Mouse (Mus musculus): ENCODE data around the gene Ccnc.

The Ccnc gene

DNA sequence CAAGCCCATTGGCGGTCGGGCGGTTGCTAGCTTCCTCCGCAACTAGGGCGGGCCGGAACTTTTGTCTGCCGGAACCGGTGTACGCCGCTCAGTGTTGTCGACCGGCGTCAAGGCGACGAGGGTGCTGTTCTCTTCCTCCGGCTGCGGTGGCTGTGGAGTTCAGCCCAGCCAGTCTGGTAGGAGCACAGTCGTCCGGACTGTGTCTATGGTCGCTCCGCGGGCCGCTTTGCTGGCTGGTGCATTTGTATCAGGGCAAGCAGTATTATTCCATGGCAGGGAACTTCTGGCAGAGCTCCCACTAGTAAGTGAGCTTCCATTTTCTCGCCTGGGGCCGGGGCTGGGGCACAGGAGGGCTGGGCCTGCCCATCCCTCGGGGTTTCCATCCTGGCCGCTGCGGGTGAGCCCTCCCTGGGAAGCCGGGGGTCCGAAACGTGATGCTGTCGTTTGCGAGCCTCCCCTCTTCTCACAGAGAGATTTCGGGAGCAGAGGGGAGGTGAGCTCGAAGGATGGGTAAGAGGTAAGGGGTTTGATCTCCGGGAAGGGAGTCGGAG lies at the start of gene Ccnc:
Gene Ccnc, plus strand, starts transcription at position 87 of the 551 bp plus-strand sequence.
- peak; percentile 85 for DNase-seq (ENCODE audit: low spot score)

GRCm38 (mm10) chr4:21678101-21678974 lies 49.2 kb upstream of the Ccnc start:
- DNase-seq (ENCODE audit: low spot score), result no peak

DNA sequence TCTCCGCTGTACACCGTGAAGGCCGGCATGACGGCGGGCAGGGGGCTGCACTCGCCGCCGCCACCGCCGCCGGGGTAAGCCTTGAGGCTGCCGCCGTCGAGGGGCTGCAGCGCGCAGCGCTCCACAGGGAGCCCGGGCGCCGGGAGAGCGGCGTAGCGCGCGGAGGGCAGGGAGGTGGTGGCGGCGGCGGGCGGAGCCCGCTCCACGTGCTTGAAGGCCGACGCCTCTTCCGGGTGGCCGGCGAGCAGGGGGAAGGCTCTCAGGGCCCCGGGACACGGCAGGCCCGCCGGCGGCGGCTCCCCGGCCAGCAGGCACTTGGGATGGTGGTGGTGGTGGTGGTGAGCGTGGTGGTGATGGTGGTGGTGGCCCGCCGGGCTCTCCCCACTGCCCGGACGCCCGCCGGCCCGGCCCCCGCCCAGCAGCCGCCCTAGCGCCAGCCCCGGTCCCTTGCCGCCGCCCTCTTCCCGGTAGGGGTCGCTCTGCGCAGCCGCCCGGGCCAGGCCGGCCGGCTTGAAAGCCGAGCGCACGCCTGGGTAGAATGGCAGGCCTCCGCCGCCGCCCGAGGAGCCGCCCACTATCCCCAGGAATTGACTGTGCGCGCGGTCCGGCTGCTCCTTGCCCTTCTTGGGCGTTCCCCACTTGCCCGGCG lies 48.4 kb upstream of the Ccnc start:
- DNase-seq (ENCODE audit: low spot score), result no peak

GRCm38 (mm10) chr4:21679624-21680480 lies 47.6 kb upstream of the Ccnc start:
- no peak for DNase-seq (ENCODE audit: low spot score)

GRCm38 (mm10) chr4:21680971-21681370 lies 46.5 kb upstream of the Ccnc start:
- DNase-seq (ENCODE audit: low spot score), result no peak

DNA sequence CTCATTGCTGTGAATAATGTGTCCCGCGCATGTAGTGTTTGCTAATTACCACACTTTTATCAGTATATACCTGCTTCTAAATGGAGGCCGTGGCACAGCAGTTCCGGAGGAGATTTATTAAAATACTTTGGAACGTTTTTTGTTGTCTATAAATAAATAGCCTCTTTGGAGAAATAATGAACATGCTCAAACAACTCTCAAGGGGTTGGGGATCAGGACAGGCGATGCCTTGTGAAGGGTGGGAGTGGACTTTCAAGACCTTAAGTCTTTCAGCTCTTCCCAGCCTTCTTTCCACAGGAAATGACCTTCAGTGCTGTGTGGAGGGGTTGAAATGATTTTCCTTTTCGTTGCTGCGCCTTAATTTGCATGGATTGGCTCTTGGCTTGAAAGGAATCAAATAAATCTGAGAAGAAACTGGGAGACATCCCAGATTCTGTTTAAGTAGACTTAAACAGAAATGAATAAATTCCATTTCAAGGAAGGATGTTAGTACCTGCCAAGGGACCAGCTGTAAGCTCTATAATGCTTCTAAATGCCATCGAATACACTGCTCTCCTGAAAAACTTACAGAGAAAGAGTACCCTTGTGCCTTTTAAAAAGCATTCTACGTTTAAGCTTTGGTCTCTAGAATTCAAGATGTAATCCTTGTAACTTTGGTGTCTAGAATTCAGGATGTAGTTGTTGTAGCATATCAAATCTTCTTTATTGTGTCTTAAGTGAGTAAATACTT lies 44.9 kb upstream of the Ccnc start:
- no peak for DNase-seq (ENCODE audit: low spot score)

DNA sequence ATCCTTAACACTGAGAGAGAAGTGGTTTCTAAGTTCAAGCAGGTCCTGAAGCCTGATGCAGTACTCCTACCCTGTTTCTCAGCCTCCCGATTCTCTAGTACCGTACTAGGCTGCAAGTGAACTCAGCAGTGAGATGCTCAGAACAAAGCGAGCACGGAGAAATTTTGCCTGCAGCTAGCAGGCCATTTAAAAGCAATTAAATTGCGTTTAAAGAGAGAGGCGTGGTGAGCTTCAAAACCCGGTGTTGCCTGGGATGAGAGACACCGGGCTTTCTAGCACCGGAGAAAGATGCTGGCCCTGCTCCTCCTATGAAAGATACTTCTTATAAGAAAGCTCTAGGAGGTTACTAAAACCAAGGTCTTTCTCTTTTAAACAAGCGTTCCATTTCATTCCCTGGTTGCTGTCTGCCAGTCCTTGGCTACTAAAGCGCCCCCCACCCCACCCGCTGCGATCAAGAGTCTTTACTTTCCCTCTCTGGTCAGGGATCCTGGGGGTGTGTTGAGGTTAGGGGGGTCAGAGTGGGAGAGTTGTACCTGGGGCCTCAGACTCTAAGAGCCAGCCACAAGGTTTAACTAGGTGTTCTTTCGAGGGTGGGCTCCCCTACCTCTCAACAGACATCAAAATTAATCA lies 43.0 kb upstream of the Ccnc start:
- no peak for DNase-seq (ENCODE audit: low spot score)

DNA sequence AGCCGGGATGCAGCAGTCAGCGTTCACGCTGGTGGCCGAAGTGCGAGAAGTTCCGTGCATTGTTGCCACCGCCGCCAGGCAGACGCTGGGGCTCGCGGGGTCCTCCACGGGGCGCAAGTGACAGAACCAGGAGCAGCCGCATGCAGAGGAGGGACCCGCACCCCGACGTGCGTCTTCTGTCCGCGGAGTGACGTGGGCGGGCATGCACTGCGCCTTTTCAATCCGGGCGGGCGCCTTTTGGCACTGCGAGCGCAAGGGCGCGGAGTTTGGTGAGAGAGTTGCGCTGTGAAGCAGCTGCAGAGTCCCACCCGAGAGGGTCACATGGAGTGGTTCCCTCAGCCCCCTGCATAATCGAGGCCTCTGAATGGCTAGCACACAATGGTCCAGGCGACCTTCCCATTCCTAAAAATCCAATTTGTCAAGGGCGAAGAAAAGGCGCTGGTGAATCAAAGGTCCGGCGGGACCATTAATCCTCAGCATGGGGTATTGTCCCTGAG lies 41.9 kb upstream of the Ccnc start, which contains the start of gene Prdm13:
Gene Prdm13, minus strand, starts transcription at position 369 of the 497 bp plus-strand sequence.
- no peak for DNase-seq (ENCODE audit: low spot score)

DNA sequence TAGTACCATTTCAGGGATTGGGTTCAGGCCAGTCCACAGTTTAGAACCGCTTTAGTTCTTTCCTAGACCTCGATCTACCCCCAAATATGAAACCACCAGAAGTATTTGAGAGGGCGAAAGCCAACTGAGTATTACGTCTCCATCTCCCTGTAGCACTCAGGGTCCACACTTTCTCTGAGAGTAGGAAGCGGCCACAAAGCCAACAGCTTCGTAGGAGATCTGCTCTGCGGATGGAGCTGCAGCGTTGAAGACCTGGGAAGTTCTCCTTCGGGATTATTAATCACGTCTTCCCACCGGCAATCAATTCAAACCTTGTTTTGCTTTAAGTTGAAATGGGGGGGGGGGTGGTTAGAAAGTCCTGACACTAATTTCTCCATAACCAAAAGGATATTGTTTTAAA lies 41.1 kb upstream of the Ccnc start:
- DNase-seq (ENCODE audit: low spot score), result no peak

DNA sequence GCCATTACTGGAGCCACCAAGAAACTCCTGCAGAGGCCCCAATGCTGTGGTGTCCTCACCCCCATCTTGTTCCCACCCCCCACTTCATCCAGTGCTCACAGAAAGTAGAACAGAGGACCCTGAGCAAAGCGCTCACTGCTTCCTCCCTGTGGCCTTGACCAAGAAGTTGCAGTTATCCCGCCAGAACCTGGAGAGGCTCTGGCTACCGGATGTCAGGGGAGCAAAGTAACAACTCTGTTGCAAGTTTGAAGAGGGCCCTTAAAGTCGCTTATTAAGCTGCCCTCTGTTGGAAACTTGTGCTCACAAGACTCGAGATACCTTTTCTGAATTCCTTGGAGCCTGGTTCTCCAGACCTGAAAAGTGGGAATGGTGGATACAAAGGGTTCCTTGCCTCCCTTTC lies 40.6 kb upstream of the Ccnc start:
- DNase-seq (ENCODE audit: low spot score), result no peak

DNA sequence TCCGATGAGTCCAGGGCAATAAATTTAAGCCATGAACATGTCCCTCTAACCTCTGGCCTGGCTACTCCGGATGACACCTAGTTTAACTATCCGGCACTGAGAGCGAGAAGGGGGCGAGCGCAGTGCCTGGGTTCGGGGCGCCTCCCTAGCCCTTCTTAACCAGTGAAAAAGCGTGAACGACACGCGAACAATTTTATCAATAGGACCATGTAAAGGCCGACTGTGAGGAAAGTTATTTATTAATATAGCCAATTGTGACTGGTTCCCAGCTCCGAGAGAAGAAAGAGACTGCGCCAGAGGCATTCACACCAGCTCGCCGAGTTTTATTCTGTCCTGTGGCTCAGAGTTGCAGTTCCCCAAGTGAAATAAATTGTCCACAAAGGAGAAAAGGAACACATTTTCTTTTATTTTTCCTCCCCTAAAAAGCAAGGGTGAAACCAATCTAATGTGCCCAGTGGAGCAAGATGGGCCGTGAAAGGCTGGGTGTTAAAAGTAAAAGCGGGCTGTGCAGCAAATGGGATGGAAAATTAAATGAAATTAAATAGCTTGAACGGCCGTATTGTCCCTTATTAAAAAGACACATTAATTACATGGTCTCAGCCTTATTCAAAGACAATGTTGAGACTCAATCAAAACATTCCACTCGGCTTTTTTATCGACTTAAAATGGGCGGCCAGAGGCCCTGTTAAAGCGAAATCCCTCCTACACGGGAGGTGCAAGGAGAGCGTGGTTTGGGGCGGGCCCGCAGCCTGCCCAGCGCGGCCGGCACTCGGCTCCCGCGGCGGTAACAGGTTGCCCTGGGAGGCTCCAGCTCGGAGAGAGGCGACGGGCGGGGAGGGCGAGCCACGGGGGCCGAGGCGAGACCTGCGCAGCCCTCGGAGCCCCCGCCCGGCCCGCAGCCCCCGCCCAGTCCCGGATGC lies 39.5 kb upstream of the Ccnc start:
- no peak for DNase-seq (ENCODE audit: low spot score)

DNA sequence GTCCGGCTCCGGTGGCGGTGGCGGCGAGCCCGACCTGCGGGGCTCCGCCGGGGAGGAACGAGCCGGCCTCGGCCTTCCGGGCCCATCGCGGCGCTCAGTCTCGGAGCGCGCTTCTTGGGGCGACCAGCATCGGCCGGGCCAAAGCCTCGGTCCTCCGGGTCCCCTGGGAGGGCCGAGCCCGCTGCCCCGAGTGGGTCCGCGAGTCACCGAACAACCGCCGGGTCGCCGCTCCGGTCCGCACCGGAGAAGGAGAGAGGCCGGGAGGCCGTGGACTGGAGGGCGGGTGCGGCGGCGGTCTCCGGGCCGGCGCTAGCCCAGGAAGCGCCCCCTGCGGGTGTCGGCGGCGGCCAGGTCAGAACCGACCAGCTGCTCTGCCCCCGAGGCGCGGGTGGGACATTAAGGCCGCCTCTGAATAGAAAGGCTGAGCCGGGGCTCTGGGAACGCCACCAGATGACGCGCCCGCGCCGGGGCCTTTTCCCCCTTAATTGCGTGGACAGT lies 38.7 kb upstream of the Ccnc start:
- DNase-seq (ENCODE audit: low spot score), result no peak

DNA sequence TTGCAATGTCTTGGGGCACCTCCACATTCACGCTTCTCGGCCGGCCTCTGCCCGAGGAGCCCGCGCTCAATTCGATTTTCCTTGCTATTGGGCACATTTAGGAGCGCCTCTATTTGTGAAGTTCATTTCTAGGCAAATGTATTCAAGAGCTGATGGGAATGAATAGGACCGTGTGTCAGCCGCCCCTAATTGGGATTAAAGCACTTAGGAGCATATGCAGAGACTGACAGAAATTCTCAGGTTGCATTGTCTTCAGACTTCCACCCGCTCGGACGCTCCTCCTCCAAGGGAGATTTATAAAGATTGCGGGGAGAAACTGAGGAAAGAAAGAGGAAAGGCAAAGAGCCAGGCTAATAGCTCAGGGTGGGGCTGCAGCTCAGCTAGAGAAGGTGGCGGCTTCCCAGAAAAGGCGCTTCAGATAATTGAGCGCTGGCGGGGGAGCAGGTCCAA lies 38.0 kb upstream of the Ccnc start:
- DNase-seq (ENCODE audit: low spot score), result no peak

DNA sequence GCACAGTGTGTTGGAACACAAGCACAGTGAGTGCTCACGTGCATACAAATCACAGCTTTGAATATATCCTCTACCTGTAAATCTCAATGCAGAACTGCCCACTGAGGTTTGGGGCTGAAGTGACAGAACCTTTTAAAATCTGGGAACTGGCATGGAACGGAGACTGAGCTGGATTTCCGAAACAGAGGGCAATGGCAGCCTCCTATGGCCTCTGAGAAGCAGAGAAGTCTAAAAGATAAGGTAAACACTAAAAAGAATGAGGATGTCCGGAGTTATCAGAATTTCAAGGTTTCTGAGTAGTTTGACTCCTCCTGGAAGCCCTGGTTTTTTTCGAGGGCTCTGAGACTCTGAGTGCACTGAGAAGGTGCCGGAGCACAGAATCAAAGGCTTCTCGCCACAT lies 37.3 kb upstream of the Ccnc start:
- no peak for DNase-seq (ENCODE audit: low spot score)

- no peak for DNase-seq (ENCODE audit: low spot score)
Measured at GRCm38 (mm10) chr4:21695638-21696254, 31.8 kb upstream of the Ccnc start.

GRCm38 (mm10) chr4:21705046-21705445 lies 22.5 kb upstream of the Ccnc start:
- no peak for DNase-seq (ENCODE audit: low spot score)

GRCm38 (mm10) chr4:21712147-21712546 lies 15.4 kb upstream of the Ccnc start:
- DNase-seq (ENCODE audit: low spot score), result peak; percentile 79

DNA sequence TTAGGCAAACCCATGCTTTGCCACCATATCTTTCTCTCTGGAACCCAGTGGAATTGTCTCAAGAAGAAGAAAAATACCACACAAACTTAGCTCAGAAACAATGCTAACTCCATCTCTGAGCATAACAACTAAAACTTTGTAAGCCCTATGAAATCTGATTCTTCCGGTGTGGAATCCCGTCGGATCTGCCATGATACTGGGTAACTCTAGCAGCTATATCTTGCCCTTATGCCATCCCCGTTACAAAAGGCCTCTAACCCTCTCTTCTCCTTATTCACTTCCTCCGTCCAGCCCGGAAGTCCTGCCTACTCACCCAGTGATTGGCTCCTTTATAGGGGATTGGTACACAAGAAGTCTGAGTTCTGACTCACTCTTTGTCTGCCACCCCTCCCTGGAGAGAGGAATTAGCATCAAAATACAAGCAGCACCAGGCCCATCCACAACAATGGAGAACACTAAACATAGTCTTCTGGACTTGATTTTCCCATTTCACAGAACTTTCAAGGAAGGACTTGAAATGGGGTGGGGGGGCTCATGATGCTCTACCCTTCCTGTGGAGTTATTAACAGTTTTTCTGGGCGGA lies 4.7 kb upstream of the Ccnc start:
- DNase-seq (ENCODE audit: low spot score), result no peak

All from ovary, adult 18-20 months (tissue).